Mouse (Mus musculus) cerebellum, adult 2 months (tissue): ENCODE measurements at regions not wholly inside any gene's neighbourhood (a gene's known extent, or its start where the extent isn't known, plus 50 kb on each side); places are given as distances from the start of the nearest gene placed in this dataset.

Experiments used
- DNase-seq, 2 experiments: peaks; one replicate each; pipeline ENCODE4 v3.0.0; 2021
- H3K27ac ChIP-seq: fragments of 200-500 bp; 2 replicates; pipeline ENCODE4 v1.5.1; 2012; ENCODE audit warnings: low read length, control low read depth, inconsistent platforms; ENCODE audit not compliant: insufficient read depth
- H3K27me3 ChIP-seq: fragments of 200-500 bp; 2 replicates; pipeline ENCODE4 v1.6.1; 2012; ENCODE audit warnings: inconsistent platforms, mild to moderate bottlenecking, low read length, moderate library complexity; ENCODE audit not compliant: control insufficient read depth, insufficient read depth
- H3K4me1 ChIP-seq: fragments of 200-500 bp; 2 replicates; pipeline ENCODE4 v1.6.1; 2011; ENCODE audit warnings: low read length; ENCODE audit not compliant: control insufficient read depth, insufficient read depth
- H3K4me3 ChIP-seq: fragments of 200-500 bp; replicated peaks from 2 replicates; pipeline ENCODE3; 2011; ENCODE audit warnings: mild to moderate bottlenecking, low read depth, low read length, control low read depth; ENCODE audit not compliant: insufficient read depth
- CTCF ChIP-seq: fragments of 200-500 bp; IDR thresholded peaks from 2 replicates; pipeline ENCODE4 v1.5.1; 2011; ENCODE audit warnings: low read depth, mild to moderate bottlenecking, control low read depth, low read length, moderate library complexity, borderline replicate concordance; ENCODE audit not compliant: insufficient read depth
- POLR2A ChIP-seq: fragments of 200-500 bp; IDR thresholded peaks from 2 replicates; pipeline ENCODE4 v1.6.1; 2011; ENCODE audit warnings: low read length, control low read depth, borderline replicate concordance; ENCODE audit not compliant: insufficient read depth
- WGBS: fragments of 180-500 bp; shearing (Covaris S2); methylation state at CpG from one replicate; pipeline ENCODE4 v1.1.7; 2018; 5-methylcytosine and 5-hydroxymethylcytosine counted together

DNA sequence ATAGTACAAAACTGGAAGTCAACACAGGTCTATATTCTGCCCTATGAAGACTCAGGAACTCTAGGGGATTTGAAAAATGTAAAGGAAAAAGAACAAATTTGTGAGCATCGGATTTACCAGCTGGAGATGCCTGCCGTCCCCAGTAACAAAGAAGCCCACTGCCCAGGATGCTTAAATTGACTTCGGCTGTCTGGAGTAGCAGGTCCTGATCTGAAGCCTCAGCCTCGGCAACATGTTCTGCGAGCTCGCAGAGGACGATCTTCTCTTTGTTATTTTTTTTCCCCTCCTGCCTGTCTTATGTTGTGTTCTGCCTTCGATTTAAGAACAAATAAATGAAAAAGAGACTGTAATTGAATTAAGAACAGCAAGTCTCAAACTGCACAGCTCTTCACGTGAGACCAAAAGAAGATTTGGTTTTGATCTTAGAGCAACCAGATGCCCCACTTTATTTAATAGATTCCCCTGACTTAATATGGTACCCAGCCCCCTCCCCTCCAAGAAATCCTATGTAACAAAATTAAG is 2595.7 kb upstream of the Gm7489 start:
- H3K27ac ChIP-seq: no peak overlapping the region
- 39% methylated on average over 9 of the region's 9 CpGs for WGBS
- no peaks in the 10 kb centered on the region for H3K27me3 ChIP-seq
- no peak overlapping the region for H3K4me3 ChIP-seq
- no peak for DNase-seq
- H3K4me1 ChIP-seq: no peaks in the 10 kb centered on the region
- TF ChIP-seq CTCF (no peak), POLR2A (no peak)

DNA sequence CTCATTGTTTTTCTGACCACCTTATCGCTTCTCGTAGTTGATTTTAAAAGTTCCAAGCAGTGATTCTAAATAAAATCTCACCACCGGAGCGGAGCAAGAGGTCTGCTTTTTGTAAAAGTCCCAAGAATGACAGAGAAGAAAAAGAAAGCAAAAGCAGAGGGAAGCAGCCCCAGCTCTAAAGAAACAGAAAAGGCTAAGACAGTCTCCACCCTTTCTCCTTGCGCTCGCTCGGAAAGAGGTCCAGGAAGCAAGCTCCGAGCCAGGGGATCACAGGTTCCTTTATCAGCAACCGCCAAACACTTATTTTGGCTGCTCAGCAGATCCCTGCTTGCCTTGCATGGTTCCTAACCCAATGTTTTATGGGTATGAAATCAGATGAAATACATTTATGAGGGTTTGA is 2594.8 kb upstream of the Gm7489 start:
- no peaks in the 10 kb centered on the region for H3K4me1 ChIP-seq
- 75% methylated on average over 9 of the region's 9 CpGs for WGBS
- no peaks in the 10 kb centered on the region for H3K27me3 ChIP-seq
- H3K27ac ChIP-seq: no peak overlapping the region
- H3K4me3 ChIP-seq: no peak overlapping the region
- no peak for DNase-seq
- TF ChIP-seq POLR2A (no peak), CTCF (no peak)

DNA sequence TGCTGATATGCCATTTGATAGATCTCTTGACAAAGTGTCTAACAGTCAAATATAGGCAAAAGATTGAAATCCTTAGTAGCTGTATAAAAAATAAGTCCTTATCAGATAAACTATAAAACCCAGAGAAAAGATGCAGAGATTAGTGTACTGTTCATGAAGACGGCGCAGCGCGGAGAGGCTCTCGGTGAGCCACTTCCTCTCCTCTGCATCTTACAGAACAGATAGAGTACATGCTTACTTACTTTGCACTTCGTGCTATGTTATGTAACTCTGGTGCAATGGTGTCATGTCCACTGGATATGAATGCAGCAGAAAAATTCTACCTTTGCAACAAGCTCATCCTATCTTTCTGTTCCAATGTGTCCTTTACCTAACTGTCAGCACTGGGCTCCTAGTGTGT is 2593.5 kb upstream of the Gm7489 start:
- Histone ChIP-seq H3K4me3 (no peak overlapping the region), H3K4me1 (no peaks in the 10 kb centered on the region), H3K27me3 (no peaks in the 10 kb centered on the region), H3K27ac (no peak overlapping the region)
- no peak for DNase-seq
- 97% methylated on average over 6 of the region's 6 CpGs for WGBS
- no peak for TF ChIP-seq POLR2A
- TF ChIP-seq CTCF: no peak

DNA sequence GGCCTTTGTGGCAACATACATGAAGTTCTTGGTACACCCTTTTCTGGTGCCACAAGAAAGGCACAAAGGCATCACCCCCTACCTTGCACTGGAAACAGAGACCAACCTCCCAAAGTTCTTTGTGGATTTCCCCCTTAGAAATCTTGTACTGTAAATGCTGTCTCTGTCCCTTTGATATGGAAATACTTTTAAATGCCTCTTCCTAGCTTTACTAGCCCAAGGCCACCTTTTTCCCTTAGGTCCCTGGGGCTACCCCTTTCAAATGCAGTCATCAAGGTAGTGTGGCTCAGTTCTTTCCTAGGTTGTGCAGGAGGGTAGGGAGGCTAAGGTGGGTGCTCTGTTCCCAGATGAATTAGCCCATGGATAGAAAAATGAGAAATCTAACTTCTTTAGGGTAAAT is 2587.9 kb upstream of the Gm7489 start:
- H3K4me3 ChIP-seq: no peak overlapping the region
- H3K27ac ChIP-seq: no peak overlapping the region
- no peak for DNase-seq
- TF ChIP-seq POLR2A (no peak), CTCF (no peak)
- H3K4me1 ChIP-seq: no peaks in the 10 kb centered on the region
- no peaks in the 10 kb centered on the region for H3K27me3 ChIP-seq

DNA sequence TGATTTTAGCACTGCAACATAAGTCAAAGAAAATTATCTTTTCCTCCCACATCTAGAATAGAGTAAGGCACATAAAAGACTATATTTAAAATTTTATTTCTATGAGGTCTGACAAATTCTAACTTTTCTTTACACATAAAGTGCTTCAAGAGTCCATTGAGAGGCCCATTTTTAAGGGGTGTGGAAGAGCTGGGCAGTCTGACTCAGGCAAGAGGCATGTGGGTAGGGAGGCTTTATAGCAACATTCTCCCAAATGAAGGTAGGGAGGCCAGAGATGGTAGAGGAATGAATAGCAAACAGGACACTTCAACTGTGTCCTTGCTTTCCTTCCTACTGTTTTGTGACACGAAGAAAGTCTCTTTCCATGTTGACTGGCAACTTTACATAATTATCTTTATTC is 2566.6 kb upstream of the Gm7489 start:
- H3K27ac ChIP-seq: no peak overlapping the region
- TF ChIP-seq POLR2A (no peak), CTCF (no peak)
- DNase-seq: no peak
- 88% methylated on average over 1 of the region's 1 CpGs for WGBS
- H3K4me1 ChIP-seq: no peaks in the 10 kb centered on the region
- H3K4me3 ChIP-seq: no peak overlapping the region
- no peaks in the 10 kb centered on the region for H3K27me3 ChIP-seq

DNA sequence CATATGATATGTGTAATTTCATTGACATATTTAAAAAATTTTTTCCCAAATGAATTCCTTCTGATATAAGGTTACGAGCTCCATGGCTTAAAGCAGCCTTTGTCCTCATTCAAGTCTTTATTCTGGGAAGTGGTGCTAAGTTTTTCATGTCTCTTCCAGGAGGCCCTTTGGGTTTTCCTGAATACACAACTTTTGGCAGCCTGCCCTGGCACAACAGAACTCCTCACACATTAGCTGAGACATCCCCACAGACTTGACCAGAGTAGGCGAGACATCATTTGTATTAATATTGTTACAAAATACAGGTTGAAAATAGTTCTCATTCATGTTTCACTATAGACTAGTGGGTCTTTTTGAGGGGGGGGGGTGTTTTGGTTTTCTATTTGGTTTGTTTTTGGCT is 2565.9 kb upstream of the Gm7489 start:
- Histone ChIP-seq H3K27me3 (no peaks in the 10 kb centered on the region), H3K4me3 (no peak overlapping the region), H3K4me1 (no peaks in the 10 kb centered on the region), H3K27ac (no peak overlapping the region)
- 85% methylated on average over 2 of the region's 2 CpGs for WGBS
- no peak for TF ChIP-seq POLR2A
- no peak for TF ChIP-seq CTCF
- DNase-seq: no peak

GRCm38 (mm10) chr15:51320366-51320894 is 2564.3 kb upstream of the Gm7489 start:
- DNase-seq: no peak
- no peak overlapping the region for H3K4me3 ChIP-seq
- TF ChIP-seq CTCF (no peak), POLR2A (no peak)
- no peaks in the 10 kb centered on the region for H3K27me3 ChIP-seq
- WGBS: 64% methylated on average over 10 of the region's 10 CpGs
- H3K27ac ChIP-seq: no peak overlapping the region
- no peaks in the 10 kb centered on the region for H3K4me1 ChIP-seq

GRCm38 (mm10) chr15:51323284-51323683 is 2561.4 kb upstream of the Gm7489 start:
- DNase-seq: no peak
- no peak for TF ChIP-seq CTCF
- TF ChIP-seq POLR2A: no peak
- 84% methylated on average over 5 of the region's 5 CpGs for WGBS
- Histone ChIP-seq H3K4me3 (no peak overlapping the region), H3K27me3 (no peaks in the 10 kb centered on the region), H3K27ac (no peak overlapping the region), H3K4me1 (no peaks in the 10 kb centered on the region)
